Comparison of ENCODE assay signal across 10 mouse cellular contexts in genomic region chr3:135928184-135928583, GRCm38 (mm10).
A peak's percentile ranks its signal among the peaks of the same experiment; 100 is the strongest.
DNase-seq lines count a peak whose midpoint lies in the region; ATAC-seq and TF ChIP-seq lines count a peak whose summit lies in the region.
"Had no signal": no experiment of that assay in that cellular context is flagged by ENCODE, and none has a peak within 500 bp of the region (broad histone marks: within the 10 kb centered on the region; RNA-seq: fewer than 3 reads in every experiment).

No protein-coding gene starts in this region.

- WGBS in limb, embryonic 11.5 days: 82% methylated on average over 4 of the region's 4 CpGs
- WGBS in limb, embryonic 10.5 days: 81% methylated on average over 4 of the region's 4 CpGs
- 69% methylated on average over 4 of the region's 4 CpGs for WGBS in small intestine, adult 2 months

- no peak overlapping the region for H3K4me3 ChIP-seq in limb, embryonic 11.5 days (ENCODE audit: low read depth, low read length)
- no peak overlapping the region for H3K4me3 ChIP-seq in limb, embryonic 10.5 days
- no peak overlapping the region for H3K4me3 ChIP-seq in E14TG2a.4 (replicated peaks; ENCODE audit: low read length)
- no peak overlapping the region for H3K4me3 ChIP-seq in small intestine, adult 2 months (ENCODE audit: low read depth, low read length)
- H3K4me3 ChIP-seq: hindbrain, embryonic 15.5 days; liver, embryonic 15.5 days had no signal

- no peak for TF ChIP-seq POLR2A in small intestine, adult 2 months (IDR thresholded peaks at IDR 0.05; ENCODE audit: low read depth, low read length)

- no peak overlapping the region for H3K27ac ChIP-seq in limb, embryonic 11.5 days (replicated peaks; ENCODE audit: low read depth, low read length)
- H3K27ac ChIP-seq in limb, embryonic 10.5 days: no peak overlapping the region
- H3K27ac ChIP-seq in small intestine, adult 2 months (ENCODE audit: insufficient read depth, low read depth, low read length): no peak overlapping the region
- H3K27ac ChIP-seq: hindbrain, embryonic 15.5 days; liver, embryonic 15.5 days had no signal

- H3K36me3 ChIP-seq in limb, embryonic 11.5 days (ENCODE audit: control insufficient read depth, insufficient read depth, low read length): no peaks in the 10 kb centered on the region
- H3K36me3 ChIP-seq in limb, embryonic 10.5 days: no peaks in the 10 kb centered on the region
- H3K36me3 ChIP-seq in E14TG2a.4 (ENCODE audit: insufficient read depth, low read length): no peaks in the 10 kb centered on the region
- H3K36me3 ChIP-seq in small intestine, adult 2 months (ENCODE audit: control insufficient read depth, insufficient read depth, low read length): no peaks in the 10 kb centered on the region
- H3K36me3 ChIP-seq: hindbrain, embryonic 15.5 days; liver, embryonic 15.5 days had no signal

- H3K9ac ChIP-seq in limb, embryonic 11.5 days (ENCODE audit: low read length): no peak overlapping the region
- H3K9ac ChIP-seq: hindbrain, embryonic 15.5 days; liver, embryonic 15.5 days had no signal

- peak; percentile 65 for TF ChIP-seq CTCF in E14TG2a.4 (conservative IDR thresholded peaks at IDR 0.05; ENCODE audit: low read length)
- TF ChIP-seq CTCF in small intestine, adult 2 months (IDR thresholded peaks at IDR 0.05; ENCODE audit: extremely low read depth, insufficient read length, insufficient replicate concordance, low read depth, low read length): peak; percentile 30; the same call in 1 of the 2 replicates

- no peaks in the 10 kb centered on the region for H3K4me1 ChIP-seq in limb, embryonic 11.5 days (ENCODE audit: control insufficient read depth, insufficient read depth, low read length)
- H3K4me1 ChIP-seq in limb, embryonic 10.5 days: no peaks in the 10 kb centered on the region
- H3K4me1 ChIP-seq in E14TG2a.4 (replicated peaks; ENCODE audit: low read depth, low read length): no peaks in the 10 kb centered on the region
- no peaks in the 10 kb centered on the region for H3K4me1 ChIP-seq in small intestine, adult 2 months (ENCODE audit: control insufficient read depth, insufficient read depth, insufficient read length, low read length)
- H3K4me1 ChIP-seq: hindbrain, embryonic 15.5 days; liver, embryonic 15.5 days had no signal

- no peaks in the 10 kb centered on the region for H3K27me3 ChIP-seq in limb, embryonic 11.5 days (ENCODE audit: control insufficient read depth, insufficient read depth, low read length)
- no peaks in the 10 kb centered on the region for H3K27me3 ChIP-seq in limb, embryonic 10.5 days (ENCODE audit: low read depth, poor library complexity, severe bottlenecking)
- H3K27me3 ChIP-seq in E14TG2a.4 (ENCODE audit: insufficient read depth, low read length): no peaks in the 10 kb centered on the region
- no peaks in the 10 kb centered on the region for H3K27me3 ChIP-seq in small intestine, adult 2 months (ENCODE audit: control insufficient read depth, insufficient read depth, low read length)
- H3K27me3 ChIP-seq: hindbrain, embryonic 15.5 days; liver, embryonic 15.5 days had no signal

- no peak for ATAC-seq in limb, embryonic 11.5 days (ENCODE audit: insufficient number of reproducible peaks, low FRiP score, low TSS enrichment, low read depth)

- H3K9me3 ChIP-seq in limb, embryonic 11.5 days (ENCODE audit: control insufficient read depth, low read length): no peaks in the 10 kb centered on the region
- no peaks in the 10 kb centered on the region for H3K9me3 ChIP-seq in limb, embryonic 10.5 days (replicated peaks)
- no peaks in the 10 kb centered on the region for H3K9me3 ChIP-seq in E14TG2a.4 (ENCODE audit: low read length)
- H3K9me3 ChIP-seq: hindbrain, embryonic 15.5 days; liver, embryonic 15.5 days had no signal

- no peak overlapping the region for H3K4me2 ChIP-seq in limb, embryonic 11.5 days (ENCODE audit: low read depth, severe bottlenecking)
- H3K4me2 ChIP-seq: hindbrain, embryonic 15.5 days; liver, embryonic 15.5 days had no signal

- DNase-seq in limb, embryonic 11.5 days (ENCODE audit: low spot score): peak; percentile 24
- DNase-seq in limb, embryonic 10.5 days (ENCODE audit: low spot score): no peak
- peak; percentile 52 for DNase-seq in R1 (ENCODE audit: low read depth, low spot score)
- no peak for DNase-seq in adrenal gland, adult 2 months
- DNase-seq in right cerebral cortex, adult 2 months (ENCODE audit: low spot score in 2 of 2): no peak
- DNase-seq: cerebellum, adult 9-11 months had no signal

Comparison
In these comparisons a context has a peak if more than half of its experiments do, and no peak if none do; other contexts are left out.
1. DNase-seq: peak in limb, embryonic 11.5 days (single experiment) and R1 (single experiment); none in limb, embryonic 10.5 days (single experiment), adrenal gland, adult 2 months (single experiment) and right cerebral cortex, adult 2 months (0 of 2).